Mouse (Mus musculus): Measurements from ENCODE around the gene Dapp1.
"Not testable (repeated sequence)": the region's sequence is repeated elsewhere in the genome, so short reads cannot be mapped to it uniquely, and the experiment has no call there.

Dapp1 gene

GRCm38 (mm10) chr3:137917694-137918171, 63.6 kb downstream of the Dapp1 start:
- no peak for DNase-seq

- DNase-seq, result not testable (repeated sequence)
Observed at GRCm38 (mm10) chr3:137914567-137914966, 66.8 kb downstream of the Dapp1 start.

- no peak for DNase-seq
Observed at GRCm38 (mm10) chr3:137913093-137913492, 68.3 kb downstream of the Dapp1 start.

- no peak for DNase-seq
Observed at GRCm38 (mm10) chr3:137900149-137900548, 81.2 kb downstream of the Dapp1 start.

GRCm38 (mm10) chr3:137897685-137898084, 83.7 kb downstream of the Dapp1 start:
- DNase-seq, result no peak

- no peak for DNase-seq
Observed at GRCm38 (mm10) chr3:137896867-137897266, 84.5 kb downstream of the Dapp1 start.

GRCm38 (mm10) chr3:137896386-137896785, 85.0 kb downstream of the Dapp1 start:
- no peak for DNase-seq

- DNase-seq, result no peak
Observed at GRCm38 (mm10) chr3:137895196-137895595, 86.1 kb downstream of the Dapp1 start.

- no peak for DNase-seq
Observed at GRCm38 (mm10) chr3:137893789-137894188, 87.6 kb downstream of the Dapp1 start.

GRCm38 (mm10) chr3:137892118-137892517, 89.2 kb downstream of the Dapp1 start:
- DNase-seq, result no peak

- no peak for DNase-seq
Observed at GRCm38 (mm10) chr3:137891089-137891488, 90.3 kb downstream of the Dapp1 start.

GRCm38 (mm10) chr3:137887961-137888360, 93.4 kb downstream of the Dapp1 start:
- DNase-seq, result no peak

GRCm38 (mm10) chr3:137881093-137881492, 100.3 kb downstream of the Dapp1 start:
- no peak for DNase-seq
